Mouse (Mus musculus) pancreas, adult 10 weeks (tissue): ENCODE measurements around the gene Zfp995. TPM values are rescaled to one million over a fixed set of nuclear protein-coding genes. Genes with fewer than 3 reads are reported as not detected.

Experiments used
- polyA plus RNA-seq: library from polyadenylated mRNA; stranded (reverse); fragments of 350-450 nt; fragmentation: Illumina TruSeq; extraction: RNeasy Lipid Tissue Mini Kit (QIAGEN cat#74804); gene quantifications from one replicate; pipeline ENCODE4 v1.2.3, GENCODE M21; 2015; ENCODE audit warnings: low read depth, low replicate concordance; ENCODE audit not compliant: insufficient read depth

The Zfp995 gene
- 1.3 TPM for polyA plus RNA-seq

DNA sequence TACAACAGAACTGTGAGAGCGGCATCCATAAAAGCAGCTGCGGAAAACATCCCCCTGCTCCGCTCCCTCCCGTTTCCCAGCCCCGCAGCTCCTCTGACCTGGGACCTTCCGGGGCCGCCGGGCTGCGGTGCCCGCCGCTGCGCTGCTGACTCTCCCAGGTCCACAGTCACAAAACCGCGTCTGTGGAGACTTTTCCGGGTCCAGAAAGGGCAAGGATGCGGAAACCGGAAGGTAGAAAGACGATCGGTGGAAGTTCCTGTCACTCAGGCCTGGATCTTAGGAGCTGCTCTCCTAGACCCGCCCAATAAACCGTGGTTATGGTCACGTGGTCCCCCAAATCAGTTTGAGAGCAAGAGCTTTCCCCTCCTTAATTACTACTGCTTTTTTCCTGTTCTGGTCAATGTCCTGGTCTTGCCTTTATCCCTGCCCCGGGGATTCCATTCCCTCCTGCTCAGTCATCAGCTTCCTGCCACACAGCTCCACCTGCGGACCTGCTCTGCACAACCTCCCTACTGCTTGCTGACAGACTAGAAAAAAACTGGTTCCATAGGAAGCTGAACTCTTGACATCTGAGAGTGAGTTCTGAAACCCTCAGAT lies at the start of gene Zfp995:
Zfp995 (minus strand) TSS at position 471 of the 597 bp plus-strand sequence.

DNA sequence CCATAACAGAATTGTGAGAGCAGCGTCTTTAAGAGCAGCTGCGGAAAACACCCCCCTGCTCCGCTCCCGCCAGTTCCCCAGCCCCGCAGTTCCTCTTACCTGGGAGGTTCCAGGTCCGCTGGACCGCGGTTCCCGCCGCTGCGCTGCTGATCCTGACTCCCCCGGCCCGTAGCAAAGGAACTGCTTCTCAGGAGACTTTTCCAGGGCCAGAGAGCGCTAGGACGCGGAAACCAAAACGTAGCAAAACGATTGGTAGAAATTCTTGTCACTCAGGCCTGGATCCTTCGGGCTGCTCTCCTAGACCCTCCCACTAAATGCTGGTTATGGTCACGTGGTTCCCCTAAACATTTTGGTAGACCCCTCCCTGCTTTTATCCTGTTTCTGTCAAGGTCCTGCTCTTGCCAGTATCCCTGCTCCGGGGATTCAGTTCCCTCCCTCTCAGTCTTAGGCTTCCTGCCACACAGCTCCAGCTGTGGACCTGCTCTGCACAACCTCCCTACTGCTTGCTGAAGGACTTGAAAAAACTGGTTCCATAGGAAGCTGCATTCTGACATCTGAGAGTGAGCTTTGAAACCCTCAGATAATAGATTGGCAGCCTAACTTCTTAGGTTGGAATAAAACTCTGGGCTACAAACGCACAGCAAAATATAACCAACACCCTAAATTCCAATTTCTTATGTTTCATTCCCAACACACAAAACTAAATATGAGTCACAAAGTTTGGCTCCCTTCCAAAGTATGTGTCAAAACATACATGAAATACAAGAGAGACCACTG lies 64.0 kb downstream of the Zfp995 start, which contains the start of gene Zfp820:
Zfp820 (minus strand) TSS at position 228 of the 777 bp plus-strand sequence.

Other genes with a start within 250 kb of the Zfp995 start
- gene Gm10226, start 218.1 kb downstream of the Zfp995 start, polyA plus RNA-seq: not detected
- gene Zfp760, start 202.2 kb downstream of the Zfp995 start, polyA plus RNA-seq: 1.9 TPM
- gene Zfp229, start 179.1 kb downstream of the Zfp995 start, polyA plus RNA-seq: 0.90 TPM
- 0.70 TPM for gene Zfp820, start 64.2 kb downstream of the Zfp995 start, polyA plus RNA-seq
- 1.8 TPM for gene Zfp942, start 52.5 kb upstream of the Zfp995 start, polyA plus RNA-seq
- 3.8 TPM for gene Zfp943, start 52.6 kb upstream of the Zfp995 start, polyA plus RNA-seq